Mouse (Mus musculus): ENCODE data around the gene Phactr2.
A peak's percentile ranks its signal among the peaks of the same experiment; 100 is the strongest.

The Phactr2 gene

DNA sequence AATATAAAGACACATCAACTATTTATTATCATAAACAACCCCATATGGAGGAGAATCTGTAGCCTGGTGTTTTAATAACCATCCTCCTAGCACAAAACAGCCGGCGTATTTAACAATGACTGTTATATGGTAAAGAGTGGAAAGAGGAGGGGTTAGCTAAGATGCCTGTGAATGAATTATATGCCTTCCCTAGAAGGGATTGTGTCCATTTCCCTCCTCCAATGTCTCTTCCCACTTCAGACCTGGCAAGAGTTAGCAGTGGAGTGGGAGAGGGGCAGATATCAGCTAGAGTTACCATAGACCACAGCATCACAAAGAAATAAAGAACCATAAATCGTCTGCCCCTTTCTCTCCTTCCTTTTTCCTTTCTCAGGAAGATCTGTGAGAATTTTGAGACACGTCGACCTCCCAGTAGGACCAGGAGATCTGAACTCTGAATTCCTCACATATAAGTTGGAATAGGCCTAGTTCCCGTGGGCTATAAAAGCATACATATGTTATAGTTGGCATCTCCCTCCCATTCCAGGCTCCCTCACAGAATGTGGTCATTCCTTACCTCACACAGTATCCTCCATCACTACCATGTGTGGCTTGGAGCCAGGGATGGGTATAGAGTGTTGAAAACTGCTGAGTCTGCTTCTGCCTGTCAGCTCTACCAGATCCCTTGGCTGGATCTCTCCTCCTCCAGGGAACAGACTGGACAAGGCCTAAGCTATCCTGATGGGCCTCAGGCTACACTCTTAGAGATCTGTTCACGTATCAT lies 25.7 kb downstream of the Phactr2 start:
- no peak for DNase-seq (ENCODE audit: low spot score)

DNA sequence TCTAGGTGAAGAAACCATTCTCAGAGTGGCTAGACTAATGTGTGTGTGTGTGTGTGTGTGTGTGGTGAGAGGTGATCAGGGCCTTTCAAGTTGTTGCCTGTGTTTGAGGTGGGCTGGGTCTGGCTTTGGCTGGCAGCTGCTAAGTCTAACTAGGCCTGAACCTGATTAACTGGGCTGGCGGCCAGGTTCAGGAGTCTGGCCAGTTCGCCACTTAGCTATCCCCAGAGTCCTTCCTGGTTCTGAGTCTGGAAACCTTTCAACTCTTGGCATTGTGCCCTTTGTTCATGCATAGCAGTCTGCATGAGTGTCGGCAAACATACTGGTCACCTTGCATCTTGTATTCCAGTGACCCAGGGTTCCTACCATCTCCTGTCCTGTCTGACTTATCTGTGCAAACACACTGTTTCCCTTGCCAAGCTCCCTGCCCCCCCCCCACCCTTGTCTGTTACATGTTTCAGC lies 27.4 kb downstream of the Phactr2 start:
- no peak for DNase-seq (ENCODE audit: low spot score)

DNA sequence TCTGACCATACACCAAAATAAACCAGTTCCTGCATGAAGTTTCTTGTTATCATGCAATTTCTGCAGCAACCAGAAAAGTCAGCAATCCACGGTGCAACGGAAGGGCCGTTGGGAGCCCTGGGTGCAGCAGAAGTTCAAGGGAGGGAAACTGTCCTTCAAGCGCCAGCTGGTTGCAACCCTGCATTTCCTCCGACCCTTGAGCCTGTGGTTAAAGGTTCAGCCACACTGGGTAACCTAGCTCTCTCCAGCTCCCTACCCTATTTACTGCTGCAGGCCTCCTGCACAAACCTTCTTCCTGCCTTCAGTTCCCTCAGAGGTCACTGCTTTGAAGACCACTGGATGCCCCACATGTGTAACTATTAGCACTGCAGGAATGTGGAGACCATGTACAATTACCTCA lies 30.0 kb downstream of the Phactr2 start:
- no peak for DNase-seq (ENCODE audit: low spot score)

DNA sequence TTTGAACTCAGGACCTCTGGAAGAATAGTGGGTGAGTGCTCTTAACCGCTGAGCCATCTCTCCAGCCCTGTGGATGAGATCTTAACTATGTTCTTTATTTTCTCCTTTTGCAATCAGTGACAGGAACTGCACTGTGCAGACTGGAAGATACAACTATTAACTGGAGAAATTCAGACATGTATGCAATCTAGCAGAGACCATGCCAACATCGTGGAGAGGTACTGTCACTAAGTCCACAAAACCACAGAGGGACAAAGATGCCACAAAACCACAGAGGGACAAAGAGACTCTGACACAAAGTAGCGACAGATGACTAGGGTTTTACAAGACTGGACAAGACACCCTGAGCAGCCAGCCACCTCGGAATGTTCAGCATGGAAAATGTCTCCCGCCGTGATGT lies 30.6 kb downstream of the Phactr2 start:
- no peak for DNase-seq (ENCODE audit: low spot score)

DNA sequence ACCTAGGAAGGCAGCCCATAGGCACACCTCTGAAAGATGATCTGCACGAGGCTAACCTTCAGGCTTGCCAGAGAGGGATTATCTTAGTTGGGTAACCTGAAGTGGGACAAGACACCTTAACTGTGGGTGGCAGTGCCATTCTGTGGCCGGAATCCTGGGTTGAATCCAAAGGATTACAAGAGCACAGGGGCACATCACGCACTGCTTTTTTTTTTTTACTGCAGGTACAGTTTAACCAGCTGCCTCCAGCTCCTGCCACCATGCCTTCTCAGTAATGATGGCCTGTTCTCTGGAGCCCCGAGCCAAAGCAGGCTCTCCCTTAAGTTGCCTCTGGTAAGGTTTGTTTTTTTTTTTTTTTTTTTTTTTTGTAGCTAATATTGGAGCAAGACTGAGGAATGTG lies 33.9 kb downstream of the Phactr2 start:
- DNase-seq (ENCODE audit: low spot score): no peak

DNA sequence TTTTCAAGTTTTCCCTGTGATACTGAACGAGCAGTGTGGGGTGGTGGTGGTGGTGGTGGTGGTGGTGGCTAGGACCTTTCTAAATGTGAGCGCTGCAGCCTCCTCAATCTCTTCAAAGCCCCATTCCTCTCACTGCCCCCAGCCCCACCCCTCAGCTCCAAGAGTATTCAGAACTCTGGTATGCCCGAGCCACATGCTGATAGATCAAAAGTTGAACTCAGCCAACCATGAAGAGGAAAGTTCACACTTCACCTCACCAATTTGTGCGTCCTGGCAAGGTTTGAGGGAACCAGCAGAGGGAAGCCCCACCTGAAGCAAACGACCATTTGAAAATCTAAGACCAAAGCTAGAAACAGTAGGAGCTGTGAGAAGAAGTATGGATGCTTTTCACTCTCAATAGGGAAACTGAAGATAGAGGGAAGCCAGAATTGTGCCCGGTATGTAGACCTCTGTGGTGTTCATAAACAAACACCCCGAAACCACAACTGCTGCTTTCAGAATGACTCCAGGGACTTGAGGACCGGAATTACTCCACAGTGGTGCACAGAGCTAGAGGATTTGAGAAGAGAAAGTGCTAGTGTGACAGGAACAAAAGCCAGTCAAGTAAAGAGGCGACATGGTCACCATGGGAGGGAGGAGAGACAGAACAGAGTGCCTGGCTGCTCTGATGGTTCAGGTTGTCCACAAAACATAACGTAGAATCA lies 35.9 kb downstream of the Phactr2 start:
- peak; percentile 42 for DNase-seq (ENCODE audit: low spot score)

DNA sequence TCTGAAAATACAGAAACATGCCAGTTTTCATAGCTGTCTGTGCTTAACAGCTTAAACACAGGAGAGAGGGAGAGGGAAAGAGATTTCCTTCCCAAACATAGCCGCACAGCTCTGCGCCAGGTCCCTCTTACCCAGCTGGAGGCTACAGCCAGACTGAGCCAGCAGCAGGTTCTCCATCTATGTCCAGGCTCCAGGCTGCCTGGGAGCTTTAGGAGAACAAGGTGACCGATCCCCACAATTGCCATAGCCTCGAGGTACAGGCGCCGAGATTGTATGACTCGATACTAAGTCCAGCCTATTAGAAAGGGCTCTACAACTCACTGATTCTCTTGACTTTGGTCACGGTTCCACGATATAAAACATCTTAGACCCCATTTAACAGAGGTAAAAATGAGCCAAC lies 37.2 kb downstream of the Phactr2 start:
- DNase-seq (ENCODE audit: low spot score): no peak

DNA sequence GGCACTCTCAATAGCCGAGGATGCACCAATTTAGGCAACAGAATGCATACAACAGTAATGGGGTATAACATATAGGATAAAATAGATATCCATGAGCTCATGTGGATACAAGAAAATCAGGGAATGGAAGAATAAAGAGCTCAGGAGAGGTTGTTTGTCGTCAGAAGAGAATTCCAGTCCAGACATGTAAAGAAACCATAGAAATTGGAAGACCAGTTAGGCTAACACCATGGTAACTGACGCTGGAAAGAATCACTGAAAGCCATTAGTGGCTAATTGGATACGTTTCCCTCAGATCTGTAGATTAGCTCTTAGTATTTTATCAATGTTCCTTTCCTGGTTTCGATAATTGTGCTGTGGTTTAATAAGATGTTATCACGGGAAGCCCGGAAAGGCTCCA lies 41.2 kb downstream of the Phactr2 start:
- peak; percentile 54 for DNase-seq (ENCODE audit: low spot score)

DNA sequence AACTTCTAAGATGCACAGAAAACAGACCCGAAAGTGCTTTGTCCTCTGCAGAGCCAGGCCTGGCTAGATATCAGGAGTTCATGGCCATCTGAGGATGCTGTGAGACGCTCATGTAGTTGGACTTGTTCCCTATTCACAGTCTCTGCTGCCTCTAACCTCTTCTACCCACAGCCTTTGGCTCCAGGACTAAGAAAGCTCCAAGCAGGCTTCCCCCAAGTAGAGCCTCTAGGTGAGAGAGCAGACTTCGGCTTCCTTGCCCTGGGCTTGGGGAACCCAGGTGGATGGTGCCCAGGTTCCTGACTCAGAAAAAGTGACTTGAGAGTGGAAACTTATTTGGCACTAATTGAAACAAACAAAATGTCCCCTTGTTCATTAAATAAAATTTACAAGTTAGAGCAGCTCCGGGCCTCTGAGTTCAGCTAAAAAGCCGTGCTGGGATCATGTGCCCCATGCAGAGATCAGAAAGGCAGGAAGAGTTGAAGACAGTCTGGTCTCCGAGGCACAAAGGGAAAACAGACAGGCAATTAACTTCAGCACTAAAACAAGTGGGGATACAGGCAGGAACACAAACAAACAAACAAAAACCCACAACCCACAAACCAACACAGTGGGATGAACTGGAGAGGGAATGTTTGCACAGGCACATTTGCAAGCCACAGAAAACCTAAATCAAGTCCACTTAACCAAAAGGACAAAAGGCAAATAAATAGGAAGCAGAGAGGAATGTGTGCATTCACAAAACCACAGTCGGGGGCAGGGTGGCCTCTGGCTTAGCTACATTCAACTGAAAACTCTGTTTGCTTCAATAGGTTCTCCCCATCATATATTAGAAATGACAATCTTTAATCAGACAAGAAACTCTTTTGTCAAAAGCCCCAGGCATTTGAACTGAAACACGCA lies 42.3 kb downstream of the Phactr2 start:
- DNase-seq (ENCODE audit: low spot score): peak; percentile 75

DNA sequence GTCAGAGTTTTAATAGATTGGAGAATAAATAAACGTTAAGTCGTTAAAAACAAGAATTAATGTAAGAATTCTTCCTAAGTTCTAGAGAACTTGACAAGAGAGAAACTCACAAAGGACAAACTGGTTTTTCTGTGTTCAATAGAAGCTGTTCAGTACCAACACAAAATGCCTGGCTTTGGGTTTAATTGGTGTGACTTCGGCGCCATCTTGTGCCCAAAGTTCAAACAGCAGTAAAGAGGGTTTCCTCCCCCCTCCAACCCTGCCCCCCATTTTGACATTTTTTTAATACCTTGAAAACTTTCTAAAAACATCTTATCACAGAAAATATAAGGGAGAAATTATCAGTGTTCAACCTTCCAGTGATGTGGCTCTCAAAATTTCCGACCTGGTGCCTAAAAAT lies 44.4 kb downstream of the Phactr2 start:
- DNase-seq (ENCODE audit: low spot score): peak; percentile 85

DNA sequence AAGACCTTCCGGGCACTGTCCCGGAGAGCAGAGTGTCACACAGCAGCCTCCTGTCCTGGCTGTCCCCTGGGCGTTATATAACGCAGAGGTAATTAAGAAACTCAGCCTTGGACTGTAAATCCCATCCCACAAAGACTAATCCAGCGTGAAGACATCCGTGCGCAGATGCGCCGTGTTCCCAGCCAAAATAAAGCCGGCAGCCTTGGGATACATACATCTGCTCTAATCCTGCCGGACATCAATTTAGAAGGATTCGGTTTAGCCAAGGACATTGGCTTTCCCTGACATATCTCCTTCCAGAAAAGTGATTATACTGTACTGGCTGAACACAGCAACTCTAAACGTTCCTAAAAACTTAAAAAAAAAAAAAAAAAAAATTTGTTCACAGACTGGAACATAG lies 45.0 kb downstream of the Phactr2 start:
- DNase-seq (ENCODE audit: low spot score): peak; percentile 75

DNA sequence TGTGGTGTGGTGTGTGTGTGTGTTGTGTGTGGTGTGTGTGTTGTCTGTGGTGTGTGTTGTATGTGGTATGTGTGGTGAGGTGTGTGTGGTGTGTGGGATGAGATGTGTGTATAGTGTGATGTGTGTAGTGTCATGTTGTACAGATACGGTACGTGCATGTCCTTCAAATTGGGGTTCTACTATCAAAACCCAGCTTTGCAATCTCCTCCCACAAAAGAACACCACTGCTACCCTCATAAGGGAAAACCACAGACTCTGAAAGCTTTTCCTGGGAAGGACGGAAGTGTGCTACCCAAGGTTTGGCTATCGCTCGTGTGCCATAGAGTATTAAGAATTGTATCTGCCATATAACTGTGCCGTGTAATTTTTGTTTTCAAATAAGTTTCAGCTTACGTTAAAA lies 45.7 kb downstream of the Phactr2 start:
- no peak for DNase-seq (ENCODE audit: low spot score)

DNA sequence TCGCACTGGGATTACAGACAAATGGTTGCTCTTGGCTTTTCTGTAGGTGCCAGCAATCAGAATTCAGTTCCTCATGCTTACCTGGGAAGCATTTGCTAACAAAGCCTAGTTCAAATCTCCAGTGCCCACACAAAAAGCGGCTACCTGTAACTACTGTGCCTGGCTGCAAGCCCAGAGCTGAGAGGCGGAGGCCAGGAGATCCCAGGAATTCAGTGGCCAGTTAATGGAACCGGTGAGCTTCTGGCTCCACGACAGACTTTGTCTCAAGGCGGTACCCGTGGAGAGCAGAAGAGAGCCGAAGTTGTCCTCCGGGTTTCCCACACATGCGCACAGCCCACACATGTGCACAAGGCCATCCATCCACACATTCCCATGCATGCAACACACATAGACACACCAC lies 46.6 kb downstream of the Phactr2 start:
- no peak for DNase-seq (ENCODE audit: low spot score)

DNA sequence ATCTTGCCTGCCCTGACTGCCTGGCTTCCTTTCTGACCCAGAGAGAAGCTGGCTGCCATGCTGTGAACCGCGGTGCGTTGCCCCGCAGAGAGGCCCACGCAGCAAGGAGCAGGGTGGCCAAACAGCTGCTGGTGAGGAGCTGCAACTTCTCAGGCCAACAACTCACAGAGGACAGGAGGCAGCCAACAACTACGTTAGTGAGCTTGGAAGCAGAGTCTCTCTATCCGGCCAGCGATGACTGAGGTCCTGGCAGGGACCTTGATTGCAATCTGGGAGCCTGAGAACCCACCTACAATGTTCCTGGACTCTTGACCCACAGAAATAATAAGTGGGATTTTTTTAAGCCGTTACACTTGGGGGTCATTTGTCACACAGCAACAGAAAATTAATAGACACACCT lies 49.0 kb downstream of the Phactr2 start:
- DNase-seq (ENCODE audit: low spot score): no peak

DNA sequence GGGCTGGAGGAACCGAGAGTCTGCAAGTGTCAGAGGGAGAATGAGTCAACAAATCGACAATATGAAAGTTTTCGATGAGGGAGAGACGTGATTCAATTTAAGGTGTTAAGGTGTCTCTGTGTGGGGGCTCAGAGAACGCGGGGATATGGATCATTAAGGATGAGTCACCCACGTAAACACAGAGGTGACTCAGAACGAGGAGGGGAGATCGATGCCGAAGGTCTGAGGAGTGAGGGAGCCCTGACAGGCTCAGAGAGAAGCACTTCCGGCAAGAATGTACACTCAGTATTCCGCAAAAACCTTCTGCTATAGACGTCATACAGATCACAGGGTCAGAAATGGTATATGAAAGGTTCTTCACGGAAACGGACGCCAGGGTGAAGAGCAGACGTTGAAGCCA lies 49.7 kb downstream of the Phactr2 start:
- no peak for DNase-seq (ENCODE audit: low spot score)

DNA sequence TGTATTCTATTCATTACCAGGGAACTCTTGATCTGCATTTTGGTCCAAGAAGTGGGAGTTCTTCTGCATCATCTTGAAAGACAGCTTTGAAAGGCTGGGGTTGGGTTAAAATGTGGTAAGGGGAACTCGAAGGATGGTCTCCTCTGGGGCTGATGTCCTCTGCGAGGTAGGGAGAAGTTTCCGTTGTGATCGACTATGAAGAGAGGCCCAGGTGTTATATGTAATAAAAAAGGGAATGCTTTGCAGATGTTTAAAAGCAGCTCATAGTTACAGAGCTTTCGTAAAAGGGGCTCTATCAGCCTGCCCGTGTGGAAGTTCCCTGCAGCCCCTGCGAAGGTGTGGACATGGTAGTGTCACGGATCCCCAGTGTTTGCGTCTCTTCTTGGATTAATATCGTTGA lies 50.2 kb downstream of the Phactr2 start:
- no peak for DNase-seq (ENCODE audit: low spot score)

DNA sequence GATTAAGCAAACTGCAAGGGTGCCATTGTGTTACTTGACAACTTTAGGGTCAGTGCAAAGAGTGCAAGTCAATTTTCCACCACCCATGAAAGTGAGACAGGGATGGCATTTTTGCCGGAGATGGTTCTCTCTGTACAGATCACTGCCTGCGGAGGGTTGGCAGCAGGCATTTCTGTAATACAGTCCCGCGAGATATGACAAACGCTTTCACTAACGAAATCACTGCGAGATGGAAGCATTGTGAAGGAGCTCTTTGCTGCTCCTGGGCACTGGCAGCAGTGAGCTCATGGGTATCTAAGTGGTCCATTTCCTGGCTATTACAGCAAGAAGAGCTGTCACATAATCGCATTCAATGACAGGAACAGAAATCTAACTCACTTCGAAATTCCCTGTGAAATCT lies 52.1 kb downstream of the Phactr2 start:
- DNase-seq (ENCODE audit: low spot score): peak; percentile 33

DNA sequence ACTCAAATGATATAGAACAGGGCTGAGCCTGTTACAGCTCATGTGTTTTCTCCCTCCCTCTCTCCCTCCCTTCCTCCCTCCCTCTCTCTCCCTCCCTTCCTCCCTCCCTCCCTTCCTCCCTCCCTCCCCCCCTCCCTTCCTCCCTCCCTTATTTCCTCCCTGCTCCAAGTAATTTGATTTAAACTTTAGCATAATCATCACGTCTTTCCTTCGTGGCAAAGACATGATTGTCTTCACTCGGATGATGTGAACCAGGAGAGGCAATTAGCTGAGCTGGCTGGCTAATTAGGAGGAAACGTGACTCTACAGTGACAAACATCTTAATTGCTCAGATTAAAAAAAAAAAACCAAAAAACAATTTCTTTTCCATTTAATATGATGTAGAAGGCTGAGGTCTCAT lies 55.0 kb downstream of the Phactr2 start:
- no peak for DNase-seq (ENCODE audit: low spot score)

DNA sequence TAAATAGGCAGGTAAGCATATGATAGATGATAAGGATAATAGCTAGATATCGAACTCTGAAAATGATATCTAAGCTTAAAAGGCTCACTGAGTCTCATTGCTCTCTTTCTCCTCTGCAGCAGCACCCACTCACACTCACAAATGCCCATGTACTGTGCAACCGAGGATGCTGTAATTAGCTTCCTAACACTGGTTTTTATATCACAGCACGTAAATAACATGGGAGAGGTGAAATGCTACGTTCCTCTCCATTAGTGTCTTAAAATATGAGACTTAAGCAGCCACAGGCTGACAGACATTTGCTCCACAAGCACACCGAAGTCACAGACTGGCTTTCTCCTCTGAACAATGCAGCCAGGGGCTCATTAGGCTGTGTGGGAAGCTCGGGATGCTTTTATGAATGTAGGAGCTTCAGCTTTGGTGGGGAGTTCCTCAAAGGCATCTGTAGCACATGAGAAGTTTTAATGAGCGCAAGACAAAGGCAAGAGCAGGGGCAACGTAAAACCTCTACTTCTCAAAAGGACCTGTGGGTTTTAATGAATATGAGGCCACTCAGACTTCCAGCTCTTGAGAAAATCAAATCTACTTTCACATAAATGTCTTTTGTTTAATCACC lies 58.6 kb downstream of the Phactr2 start:
- DNase-seq (ENCODE audit: low spot score): peak; percentile 85

DNA sequence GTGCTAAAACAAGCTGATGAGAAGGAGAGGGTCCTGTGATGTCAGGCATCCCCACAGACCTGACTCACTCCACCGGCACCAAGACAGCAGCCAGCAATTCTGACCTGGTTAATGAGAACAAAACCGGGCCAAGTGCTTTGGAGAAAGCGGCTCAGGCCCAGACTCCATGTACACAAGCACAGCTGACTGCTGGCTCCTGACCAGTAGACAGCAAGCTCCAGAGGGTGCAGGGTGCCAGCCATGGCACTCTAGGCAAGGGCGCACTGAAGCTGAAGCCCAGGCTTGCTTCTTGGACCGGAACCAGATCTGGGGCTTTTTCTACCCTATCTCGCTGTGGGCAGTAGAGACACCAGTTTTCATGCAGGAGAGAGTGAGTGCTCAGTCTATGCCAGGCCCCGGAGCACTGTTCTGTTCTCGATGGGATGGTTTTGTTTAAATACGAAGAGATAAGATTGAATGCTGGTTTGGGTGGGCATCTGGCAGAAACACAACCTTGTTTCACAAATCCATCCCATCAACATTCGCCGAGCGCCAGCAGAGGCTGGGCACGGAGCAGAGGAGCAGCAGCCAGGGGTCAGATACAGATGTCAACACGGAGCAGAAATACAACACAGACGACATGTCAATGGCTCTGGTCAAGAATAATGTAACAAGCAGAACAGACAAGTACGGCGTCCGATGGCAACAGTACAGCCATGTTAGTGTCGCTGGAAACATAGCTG lies 61.8 kb downstream of the Phactr2 start:
- DNase-seq (ENCODE audit: low spot score): no peak

DNA sequence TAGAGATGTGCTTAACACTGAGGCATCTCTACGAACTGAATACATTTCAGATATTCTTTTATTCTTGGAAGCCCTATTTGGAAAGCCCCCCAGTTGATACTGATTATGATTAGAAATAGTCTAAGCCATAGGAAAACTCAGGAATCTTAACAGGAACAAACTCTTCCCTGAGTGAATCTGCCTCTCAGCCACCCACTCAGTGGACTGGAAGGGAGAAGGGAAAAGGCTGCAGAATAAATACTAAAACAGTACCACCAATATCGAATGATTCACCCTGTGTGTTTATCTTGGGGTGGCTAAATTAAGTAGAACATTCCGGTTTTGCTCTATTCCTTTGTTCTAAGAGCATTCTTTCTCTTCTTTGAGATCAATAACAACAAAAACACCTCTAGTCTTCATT lies 63.2 kb downstream of the Phactr2 start:
- DNase-seq (ENCODE audit: low spot score): no peak

DNA sequence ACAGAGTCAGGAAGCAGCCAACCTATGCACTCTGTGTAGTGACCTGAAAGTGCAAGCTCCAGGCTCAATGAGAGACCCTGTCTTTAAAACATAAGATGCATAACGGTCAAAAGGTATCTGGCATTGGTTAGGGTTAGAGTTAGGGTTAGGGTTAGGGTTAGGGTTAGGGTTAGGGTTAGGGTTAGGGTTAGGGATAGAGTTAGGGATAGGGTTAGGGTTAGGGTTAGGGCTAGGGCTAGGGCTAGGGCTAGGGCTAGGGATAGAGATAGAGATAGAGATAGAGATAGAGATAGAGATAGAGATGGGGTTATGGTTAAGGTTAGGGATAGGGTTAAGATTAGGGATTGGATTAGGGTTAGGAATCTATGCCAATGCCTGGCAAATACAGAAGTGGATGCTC lies 72.2 kb downstream of the Phactr2 start:
- DNase-seq (ENCODE audit: low spot score): no peak
